Comparison of ENCODE assay signal across 12 mouse cellular contexts in the genomic region with DNA sequence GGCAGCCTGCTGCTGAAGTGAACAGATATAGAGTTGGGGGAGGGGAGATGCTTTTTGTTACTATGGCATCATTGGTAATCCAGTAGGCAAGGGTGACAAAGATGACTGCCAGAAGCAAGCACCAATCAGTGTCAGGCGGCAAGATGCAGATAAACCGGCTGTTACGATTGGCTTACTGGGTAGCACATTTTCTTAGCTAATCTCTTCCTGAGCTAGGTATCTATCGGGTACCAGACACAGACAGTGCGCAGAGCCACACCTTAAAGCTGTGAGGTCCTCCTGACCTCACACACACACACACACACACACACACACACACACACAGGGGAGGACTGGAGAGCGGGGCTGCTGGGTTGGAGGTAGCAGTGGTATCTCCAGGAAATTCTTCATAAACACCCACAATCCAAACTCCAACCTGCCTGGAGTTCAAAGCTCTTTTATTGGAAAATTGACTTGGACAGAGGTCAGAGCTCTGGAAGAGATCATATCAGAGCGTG.
DNase-seq lines count a peak whose midpoint lies in the region; ATAC-seq and TF ChIP-seq lines count a peak whose summit lies in the region.
"Had no signal": no experiment of that assay in that cellular context is flagged by ENCODE, and none has a peak within 500 bp of the region (broad histone marks: within the 10 kb centered on the region; RNA-seq: fewer than 3 reads in every experiment).

No protein-coding gene starts in this region.

- H3K4me2 ChIP-seq in heart, embryonic 11.5 days = peak overlapping the region; percentile 35
- H3K4me2 ChIP-seq in hindbrain, embryonic 16.5 days (ENCODE audit: low read length) = no peak overlapping the region
- H3K4me2 ChIP-seq: neural tube, embryonic 13.5 days had no signal

- no peak for TF ChIP-seq CTCF in E14TG2a.4 (conservative IDR thresholded peaks at IDR 0.05; ENCODE audit: low read length)

- no peak overlapping the region for H3K9ac ChIP-seq in heart, embryonic 11.5 days (ENCODE audit: low read depth, low read length)
- no peak overlapping the region for H3K9ac ChIP-seq in hindbrain, embryonic 16.5 days (ENCODE audit: low read depth, low read length)
- H3K9ac ChIP-seq: neural tube, embryonic 13.5 days had no signal

- H3K36me3 ChIP-seq in heart, embryonic 11.5 days (ENCODE audit: control insufficient read depth, insufficient read depth, low read length) = 0 out of 2 replicates have a peak, but pooled peaks cover 2% of the 10 kb centered on the region
- H3K36me3 ChIP-seq in E14TG2a.4 (ENCODE audit: insufficient read depth, low read length) = peaks cover 53% of the 10 kb centered on the region
- no peaks in the 10 kb centered on the region for H3K36me3 ChIP-seq in hindbrain, embryonic 16.5 days (ENCODE audit: control insufficient read depth, insufficient read depth, low read length)
- H3K36me3 ChIP-seq: neural tube, embryonic 13.5 days had no signal

- WGBS in heart, embryonic 11.5 days (ENCODE audit: insufficient replicate concordance) = 27% methylated on average over 7 of the region's 7 CpGs
- 85% methylated on average over 7 of the region's 7 CpGs for WGBS in hindbrain, embryonic 16.5 days

- no peak overlapping the region for H3K27ac ChIP-seq in heart, embryonic 11.5 days (ENCODE audit: low read depth, low read length)
- H3K27ac ChIP-seq in hindbrain, embryonic 16.5 days (ENCODE audit: low read depth, low read length) = no peak overlapping the region
- H3K27ac ChIP-seq: macrophage; neural tube, embryonic 13.5 days had no signal

- peaks cover 20% of the 10 kb centered on the region for H3K4me1 ChIP-seq in heart, embryonic 11.5 days (ENCODE audit: control insufficient read depth, insufficient read depth, low read length)
- peaks cover 70% of the 10 kb centered on the region for H3K4me1 ChIP-seq in E14TG2a.4 (replicated peaks; ENCODE audit: low read depth, low read length)
- no peaks in the 10 kb centered on the region for H3K4me1 ChIP-seq in hindbrain, embryonic 16.5 days (ENCODE audit: control insufficient read depth, insufficient read depth, low read depth, low read length)

- ATAC-seq in heart, embryonic 11.5 days (replicated peaks; ENCODE audit: insufficient number of reproducible peaks, low FRiP score, low TSS enrichment) = 0 out of 2 replicates have a peak, but pooled peaks have one; percentile 32
- peak; percentile 52; the same call in 1 of the 2 replicates for ATAC-seq in hindbrain, embryonic 16.5 days
- ATAC-seq in megakaryocyte progenitor cell, adult 5-6 weeks (replicated peaks; ENCODE audit: poor library complexity) = peak; percentile 8; the same call in 1 of the 2 replicates
- ATAC-seq in cerebellum, adult (ENCODE audit: insufficient number of reproducible peaks, low FRiP score, low TSS enrichment) = no peak

- H3K27me3 ChIP-seq in heart, embryonic 11.5 days (ENCODE audit: control insufficient read depth, insufficient read depth, low read length) = no peaks in the 10 kb centered on the region; the same call in 1 of the 2 replicates
- H3K27me3 ChIP-seq in E14TG2a.4 (ENCODE audit: insufficient read depth, low read length) = no peaks in the 10 kb centered on the region
- H3K27me3 ChIP-seq in hindbrain, embryonic 16.5 days (replicated peaks; ENCODE audit: control insufficient read depth, insufficient read depth, low read length) = no peaks in the 10 kb centered on the region
- H3K27me3 ChIP-seq: neural tube, embryonic 13.5 days had no signal

- no peaks in the 10 kb centered on the region for H3K9me3 ChIP-seq in heart, embryonic 11.5 days (replicated peaks; ENCODE audit: control insufficient read depth, low read length)
- no peaks in the 10 kb centered on the region for H3K9me3 ChIP-seq in E14TG2a.4 (ENCODE audit: low read length)
- no peaks in the 10 kb centered on the region for H3K9me3 ChIP-seq in hindbrain, embryonic 16.5 days (ENCODE audit: control insufficient read depth, low read length)
- H3K9me3 ChIP-seq: neural tube, embryonic 13.5 days had no signal

- no peak for DNase-seq in heart, adult 9 months (ENCODE audit: low spot score in 2 of 2)
- no peak for DNase-seq in frontal cortex, postnatal 25 days (ENCODE audit: low spot score in 2 of 2)
- no peak for DNase-seq in kidney, adult 18-20 months
- DNase-seq: kidney, postnatal 36 days had no signal

- H3K4me3 ChIP-seq in heart, embryonic 11.5 days (ENCODE audit: low read depth, low read length) = no peak overlapping the region
- H3K4me3 ChIP-seq in E14TG2a.4 (replicated peaks; ENCODE audit: low read length) = peak overlapping the region; percentile 45; the same call in 1 of the 2 replicates
- no peak overlapping the region for H3K4me3 ChIP-seq in hindbrain, embryonic 16.5 days (ENCODE audit: low read length)
- H3K4me3 ChIP-seq: erythroblast, embryonic 14.5 days; neural tube, embryonic 13.5 days had no signal
